Mouse (Mus musculus) lung, embryonic 14.5 days (tissue): ENCODE measurements around the gene 4931428L18Rik. TPM values are rescaled to one million over a fixed set of nuclear protein-coding genes. Genes with fewer than 3 reads are reported as not detected.

Experiments used
- ATAC-seq: fragments of 200-750 bp; cut with Nextera tagmentation; 2 replicates; pipeline ENCODE4 v1.8.0; 2017; ENCODE audit warnings: mild to moderate bottlenecking, moderate TSS enrichment, moderate library complexity; ENCODE audit not compliant: insufficient read depth
- DNase-seq: peaks from one replicate; pipeline ENCODE4 v3.0.0-alpha.2; 2015
- H3K27ac ChIP-seq: fragments of 300-500 bp; sonication (generic); 2 replicates; pipeline ENCODE4 v1.5.1; 2014; ENCODE audit warnings: low read depth, mild to moderate bottlenecking, moderate library complexity
- H3K27me3 ChIP-seq: fragments of 300-500 bp; sonication (generic); 2 replicates; pipeline ENCODE4 v1.6.1; 2014; ENCODE audit warnings: low read length, control low read depth; ENCODE audit not compliant: insufficient read depth
- H3K36me3 ChIP-seq: fragments of 300-500 bp; sonication (generic); 2 replicates; pipeline ENCODE4 v1.6.1; 2014; ENCODE audit warnings: control low read depth; ENCODE audit not compliant: insufficient read depth
- H3K4me1 ChIP-seq: fragments of 300-500 bp; sonication (generic); 2 replicates; pipeline ENCODE4 v1.6.1; 2014; ENCODE audit warnings: antibody characterized with exemption, control low read depth; ENCODE audit not compliant: insufficient read depth
- H3K4me2 ChIP-seq: fragments of 300-500 bp; sonication (generic); 2 replicates; pipeline ENCODE4 v1.6.1; 2014; ENCODE audit warnings: mild to moderate bottlenecking
- H3K4me3 ChIP-seq: fragments of 300-500 bp; sonication (generic); 2 replicates; pipeline ENCODE4 v1.5.1; 2014; ENCODE audit warnings: low read depth, low read length
- H3K9ac ChIP-seq: fragments of 300-500 bp; sonication (generic); 2 replicates; pipeline ENCODE4 v1.6.1; 2014
- H3K9me3 ChIP-seq: fragments of 300-500 bp; sonication (generic); 2 replicates; pipeline ENCODE4 v1.6.1; 2016; ENCODE audit warnings: low read depth, low read length, control low read depth
- CTCF ChIP-seq: IDR thresholded peaks from 2 replicates; pipeline ENCODE4 v1.5.1; 2016; ENCODE audit warnings: antibody characterized with exemption, low read depth
- WGBS: fragments of 180-500 bp; shearing (Covaris S2); extraction: QIAGEN DNeasy Blood & Tissue Kit; methylation state at CpG from one replicate; pipeline ENCODE4 v1.1.7; 2014; 5-methylcytosine and 5-hydroxymethylcytosine counted together
- polyA plus RNA-seq: library from polyadenylated mRNA; unstranded; fragments of >200 nt; fragmentation: Nextera tagmentation; extraction: Ambion mirVana; gene quantifications from 2 replicates; pipeline ENCODE4 v1.2.1, GENCODE M21; 2014

4931428L18Rik gene
- polyA plus RNA-seq, 1 experiment from 2014 or later: not detected

DNA sequence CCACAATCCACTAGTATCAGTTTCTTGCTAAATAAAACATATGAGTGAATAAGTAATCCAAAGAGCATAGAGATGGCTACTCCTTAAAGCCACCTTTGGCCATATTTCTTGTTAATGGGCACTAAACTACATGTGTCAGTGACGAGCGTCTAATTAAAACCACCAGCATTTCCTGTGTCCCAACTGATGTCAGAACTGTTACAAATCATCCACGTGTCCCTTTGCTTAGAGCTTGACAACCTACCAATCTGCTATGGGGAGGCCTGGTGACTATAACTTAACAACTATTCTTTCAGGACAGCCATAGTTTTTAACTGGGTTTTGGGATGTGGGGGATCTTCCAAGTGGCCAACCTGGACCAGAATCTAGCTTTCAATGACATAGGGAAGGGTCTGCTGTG, 164.3 kb downstream of the 4931428L18Rik start:
- H3K27me3 ChIP-seq: no peaks in the 10 kb centered on the region
- H3K4me2 ChIP-seq: no peak overlapping the region
- 58% methylated on average over 3 of the region's 3 CpGs for WGBS
- TF ChIP-seq CTCF: no peak
- 0 out of 2 replicates have a peak, but pooled peaks cover 2% of the 10 kb centered on the region for H3K4me1 ChIP-seq
- no peak overlapping the region for H3K27ac ChIP-seq
- ATAC-seq (no peak), DNase-seq (no peak)
- no peak overlapping the region for H3K9ac ChIP-seq
- no peaks in the 10 kb centered on the region for H3K9me3 ChIP-seq
- no peak overlapping the region for H3K4me3 ChIP-seq
- H3K36me3 ChIP-seq: no peaks in the 10 kb centered on the region

GRCm38 (mm10) chr1:31051370-31051921, 171.0 kb downstream of the 4931428L18Rik start:
- WGBS: 73% methylated on average over 5 of the region's 5 CpGs
- DNase-seq (no peak), ATAC-seq (no peak)
- Histone ChIP-seq H3K4me3 (no peak overlapping the region), H3K9me3 (no peaks in the 10 kb centered on the region), H3K4me2 (no peak overlapping the region), H3K4me1 (no peaks in the 10 kb centered on the region), H3K9ac (no peak overlapping the region), H3K27ac (no peak overlapping the region), H3K27me3 (no peaks in the 10 kb centered on the region), H3K36me3 (no peaks in the 10 kb centered on the region)
- no peak for TF ChIP-seq CTCF

GRCm38 (mm10) chr1:31049954-31050652, 172.4 kb downstream of the 4931428L18Rik start:
- Histone ChIP-seq H3K4me1 (no peaks in the 10 kb centered on the region), H3K27ac (no peak overlapping the region), H3K4me2 (no peak overlapping the region), H3K27me3 (no peaks in the 10 kb centered on the region), H3K9me3 (no peaks in the 10 kb centered on the region), H3K36me3 (no peaks in the 10 kb centered on the region), H3K9ac (no peak overlapping the region), H3K4me3 (no peak overlapping the region)
- 60% methylated on average over 5 of the region's 5 CpGs for WGBS
- TF ChIP-seq CTCF: no peak
- DNase-seq (no peak), ATAC-seq (no peak)

GRCm38 (mm10) chr1:31043208-31043607, 179.3 kb downstream of the 4931428L18Rik start:
- no peak overlapping the region for H3K4me3 ChIP-seq
- WGBS: 75% methylated on average over 3 of the region's 3 CpGs
- TF ChIP-seq CTCF: no peak
- no peak overlapping the region for H3K9ac ChIP-seq
- no peak overlapping the region for H3K4me2 ChIP-seq
- H3K4me1 ChIP-seq: no peaks in the 10 kb centered on the region
- no peaks in the 10 kb centered on the region for H3K9me3 ChIP-seq
- ATAC-seq: no peak
- no peak overlapping the region for H3K27ac ChIP-seq
- no peak for DNase-seq
- H3K36me3 ChIP-seq: no peaks in the 10 kb centered on the region
- no peaks in the 10 kb centered on the region for H3K27me3 ChIP-seq

DNA sequence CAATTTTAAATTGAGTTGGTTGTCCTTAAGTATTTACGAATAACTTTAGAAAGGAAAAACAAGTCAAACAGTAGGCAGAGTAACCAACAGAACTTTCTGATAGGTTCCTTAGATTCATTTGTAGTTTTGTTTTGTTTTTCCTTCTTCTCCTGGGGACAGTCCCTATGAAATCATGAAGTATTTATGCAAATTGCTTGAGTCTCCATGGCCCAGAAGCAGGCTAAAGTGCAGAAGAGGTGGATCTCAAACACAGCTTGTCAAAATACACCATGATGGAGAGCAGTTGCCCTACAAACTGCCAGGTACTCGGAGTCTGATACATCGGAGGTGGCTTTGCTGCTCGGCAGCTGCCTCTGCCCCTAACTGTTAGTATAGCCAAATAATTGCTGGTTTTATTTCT, 179.7 kb downstream of the 4931428L18Rik start:
- WGBS: 70% methylated on average over 4 of the region's 4 CpGs
- ATAC-seq: no peak

DNA sequence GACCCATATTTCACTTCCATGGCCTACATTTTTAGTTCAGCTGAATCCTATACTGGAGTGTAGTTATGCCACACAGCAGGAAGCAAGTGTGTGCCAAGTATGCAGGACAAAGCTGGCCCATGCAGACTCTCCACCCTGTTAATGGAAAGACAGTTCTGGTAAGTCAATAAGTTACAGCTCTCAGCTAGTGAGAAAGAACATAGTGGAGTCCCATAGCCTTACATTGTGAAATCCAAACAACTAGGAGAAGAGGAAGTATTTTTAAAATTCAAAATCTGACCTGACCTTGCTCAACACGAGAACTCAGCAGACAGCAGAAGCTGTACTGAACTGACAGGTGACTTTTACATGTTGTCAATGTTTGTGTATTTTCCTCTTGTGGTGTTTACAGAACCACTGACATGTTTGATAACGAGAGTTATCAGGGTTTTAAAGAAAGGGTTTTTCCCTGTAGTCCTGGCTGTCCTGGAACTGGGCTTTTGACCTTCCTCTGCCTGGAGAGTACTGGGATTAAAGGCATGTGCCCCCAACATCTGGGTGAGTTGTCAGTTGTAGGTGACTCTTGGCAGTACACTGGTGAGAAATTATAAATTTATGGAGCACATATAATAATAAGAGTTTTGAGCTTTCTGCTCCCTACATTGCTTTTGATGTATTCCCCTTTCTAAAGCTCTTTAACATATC, 188.5 kb downstream of the 4931428L18Rik start:
- TF ChIP-seq CTCF: no peak
- Histone ChIP-seq H3K4me2 (no peak overlapping the region), H3K9me3 (no peaks in the 10 kb centered on the region), H3K27me3 (no peaks in the 10 kb centered on the region), H3K27ac (no peak overlapping the region), H3K9ac (no peak overlapping the region), H3K4me1 (no peaks in the 10 kb centered on the region), H3K4me3 (no peak overlapping the region), H3K36me3 (no peaks in the 10 kb centered on the region)
- peak; percentile 10 for DNase-seq
- WGBS: 19% methylated on average over 2 of the region's 2 CpGs
- ATAC-seq: peak; percentile 31; the same call in 1 of the 2 replicates

More for the DNA sequence above, 179.7 kb downstream of the 4931428L18Rik start:
- Histone ChIP-seq H3K27ac (no peak overlapping the region), H3K36me3 (no peaks in the 10 kb centered on the region), H3K9ac (no peak overlapping the region), H3K9me3 (no peaks in the 10 kb centered on the region), H3K4me1 (no peaks in the 10 kb centered on the region), H3K27me3 (no peaks in the 10 kb centered on the region), H3K4me2 (no peak overlapping the region), H3K4me3 (no peak overlapping the region)
- DNase-seq: no peak
- TF ChIP-seq CTCF: no peak

DNA sequence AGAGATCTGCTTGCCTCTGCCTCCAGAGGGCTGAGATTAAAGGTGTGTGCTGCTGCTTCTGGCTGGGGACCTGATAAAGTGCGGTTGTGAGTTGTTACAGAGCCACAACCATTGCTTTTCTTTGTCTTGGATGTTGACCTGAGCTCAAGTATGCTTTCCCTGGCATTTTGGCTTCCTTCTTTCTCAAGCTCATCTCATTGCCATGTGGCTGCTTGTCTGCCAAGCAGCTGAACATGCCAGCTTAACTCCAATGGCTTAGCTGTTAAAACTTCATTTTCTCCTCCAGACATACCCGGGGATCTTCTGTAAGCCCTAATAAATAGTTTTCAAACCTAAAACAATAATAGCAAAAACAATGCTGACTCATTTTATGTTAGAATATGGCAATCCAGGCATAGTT, 190.1 kb downstream of the 4931428L18Rik start:
- 85% methylated on average over 2 of the region's 2 CpGs for WGBS
- no peak overlapping the region for H3K4me3 ChIP-seq
- ATAC-seq: no peak
- H3K9ac ChIP-seq: no peak overlapping the region
- H3K9me3 ChIP-seq: no peaks in the 10 kb centered on the region
- H3K27me3 ChIP-seq: no peaks in the 10 kb centered on the region
- no peak for DNase-seq
- no peak for TF ChIP-seq CTCF
- no peaks in the 10 kb centered on the region for H3K4me1 ChIP-seq
- no peak overlapping the region for H3K4me2 ChIP-seq
- no peak overlapping the region for H3K27ac ChIP-seq
- H3K36me3 ChIP-seq: no peaks in the 10 kb centered on the region
